Mouse (Mus musculus): Measurements from ENCODE around the gene Nans. TPM values are rescaled to one million over a fixed set of nuclear protein-coding genes. Genes with fewer than 3 reads are reported as not detected.

Gene Nans
- total RNA-seq, 2 experiments from 2014 or later: 15.5 to 16.5 TPM

Other genes with a start within 250 kb of the Nans start
- not detected for gene Foxe1, start 145.6 kb upstream of the Nans start, total RNA-seq (2021)
- 1 to 10 TPM; 5.0 to 5.4 TPM for gene Trmo, start 99.8 kb upstream of the Nans start, total RNA-seq (2021)
- under 1 TPM; 0.18 to 0.42 TPM for gene Hemgn, start 75.7 kb upstream of the Nans start, total RNA-seq (2021)
- 10 to 100 TPM; 51.7 to 57.3 TPM for gene Anp32b, start 38.3 kb upstream of the Nans start, total RNA-seq (2021)
- gene Trim14, start 46.9 kb downstream of the Nans start, total RNA-seq (2021): 1 to 10 TPM; 1.7 to 1.9 TPM
- gene Coro2a, start 113.0 kb downstream of the Nans start, total RNA-seq (2021): under 1 TPM; 0.18 to 0.45 TPM
- gene Tbc1d2, start 161.0 kb downstream of the Nans start, total RNA-seq (2021): 1 to 10 TPM; 1.2 to 1.5 TPM